Mouse (Mus musculus) splenic B cell, adult 2 months (primary cell): ENCODE data around the gene Wdr19.

Source experiments
- DNase-seq: peaks from one replicate; pipeline ENCODE4 v3.0.0-alpha.2; 2011; ENCODE audit warnings: low read depth, low spot score
- H3K27me3 ChIP-seq: 2 replicates; pipeline ENCODE4 v1.6.1; 2012; ENCODE audit warnings: mild to moderate bottlenecking, low read length, moderate library complexity, mixed read lengths; ENCODE audit not compliant: control insufficient read depth, poor library complexity, insufficient read depth, severe bottlenecking
- H3K36me3 ChIP-seq: 2 replicates; pipeline ENCODE4 v1.6.1; 2012; ENCODE audit warnings: mild to moderate bottlenecking, low read length, moderate library complexity, mixed read lengths; ENCODE audit not compliant: control insufficient read depth, poor library complexity, insufficient read depth, severe bottlenecking

The Wdr19 gene

DNA sequence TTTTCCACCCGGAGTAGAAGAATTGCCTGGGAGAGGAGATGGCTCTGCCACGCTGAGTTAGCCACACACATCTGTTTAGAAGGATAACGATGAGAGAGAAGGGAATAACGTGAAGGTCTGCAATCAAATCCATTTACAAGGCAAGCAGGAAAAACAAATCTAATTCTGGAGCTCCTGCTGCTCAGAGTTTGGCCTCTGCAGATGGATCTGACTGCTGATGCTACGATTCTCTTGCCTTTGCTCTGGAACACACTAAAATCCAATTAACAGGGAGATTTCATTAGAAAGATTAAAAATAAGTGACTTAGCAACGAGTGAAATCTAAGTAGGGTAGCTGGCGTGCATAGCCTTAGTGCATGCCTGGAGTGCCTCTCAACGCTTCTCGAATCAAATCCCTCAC, 106.0 kb downstream of the Wdr19 start:
- no peaks in the 10 kb centered on the region for H3K27me3 ChIP-seq
- DNase-seq, result no peak
- H3K36me3 ChIP-seq, result peaks cover 8% of the 10 kb centered on the region; the same call in 1 of the 2 replicates

GRCm38 (mm10) chr5:65308208-65308607, 108.7 kb downstream of the Wdr19 start:
- peaks cover 5% of the 10 kb centered on the region; the same call in 1 of the 2 replicates for H3K36me3 ChIP-seq

DNA sequence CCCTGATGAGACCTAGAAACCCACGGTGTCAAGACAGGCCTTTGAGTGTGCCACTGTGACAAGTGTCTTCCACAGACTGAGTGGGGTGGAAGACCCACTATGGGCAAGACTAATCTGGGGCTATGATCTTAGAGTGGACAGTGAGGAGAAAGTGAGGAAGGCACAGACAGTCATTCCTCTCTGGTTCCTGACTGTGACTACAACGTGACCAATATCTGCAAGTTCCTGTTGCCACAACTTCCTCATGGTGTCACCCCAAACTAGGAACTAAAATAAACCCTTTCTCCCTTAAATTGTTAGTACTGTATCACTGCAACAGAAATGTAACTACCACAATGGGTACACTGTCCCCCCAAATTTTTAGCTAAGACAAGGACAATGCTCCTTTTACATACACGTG, 109.4 kb downstream of the Wdr19 start:
- H3K27me3 ChIP-seq, result no peaks in the 10 kb centered on the region
- peak; percentile 29 for DNase-seq
- peaks cover 7% of the 10 kb centered on the region; the same call in 1 of the 2 replicates for H3K36me3 ChIP-seq

More at GRCm38 (mm10) chr5:65308208-65308607, 108.7 kb downstream of the Wdr19 start:
- DNase-seq, result no peak
- no peaks in the 10 kb centered on the region for H3K27me3 ChIP-seq
